In genomic region chr17:56337190-56337589, GRCm38 (mm10) we compare ENCODE assay signal across 8 mouse cellular contexts. TPM values are rescaled to one million over a fixed set of nuclear protein-coding genes. Genes with fewer than 3 reads are reported as not detected.
A peak's percentile ranks its signal among the peaks of the same experiment; 100 is the strongest.
DNase-seq lines count a peak whose midpoint lies in the region; TF ChIP-seq lines count a peak whose summit lies in the region.
"Had no signal": no experiment of that assay in that cellular context is flagged by ENCODE, and none has a peak within 500 bp of the region (broad histone marks: within the 10 kb centered on the region; RNA-seq: fewer than 3 reads in every experiment).

No protein-coding gene starts in this region.

- no peak overlapping the region for H3K4me3 ChIP-seq in liver, adult 2 months (ENCODE audit: insufficient read depth, low read depth, low read length)
- no peak overlapping the region for H3K4me3 ChIP-seq in olfactory bulb, adult 2 months (ENCODE audit: insufficient read depth, low read depth, low read length)
- H3K4me3 ChIP-seq: neural tube, embryonic 12.5 days had no signal

- TF ChIP-seq POLR2A in liver, adult 2 months (IDR thresholded peaks at IDR 0.05; ENCODE audit: extremely low read depth, insufficient read depth, low read length): no peak
- no peak for TF ChIP-seq POLR2A in olfactory bulb, adult 2 months (IDR thresholded peaks at IDR 0.05; ENCODE audit: insufficient read depth, low read depth, low read length)

- no peak overlapping the region for H3K27ac ChIP-seq in liver, adult 2 months (replicated peaks; ENCODE audit: insufficient read depth, low read depth, low read length)
- no peak overlapping the region for H3K27ac ChIP-seq in olfactory bulb, adult 2 months (ENCODE audit: insufficient read depth, low read depth, low read length)
- H3K27ac ChIP-seq: neural tube, embryonic 12.5 days had no signal

- TF ChIP-seq CTCF in liver, adult 2 months (IDR thresholded peaks at IDR 0.05; ENCODE audit: low read depth, low read length): peak; percentile 69
- peak; percentile 61 for TF ChIP-seq CTCF in olfactory bulb, adult 2 months (IDR thresholded peaks at IDR 0.05; ENCODE audit: insufficient read depth, low read depth, low read length)

- peaks cover 70% of the 10 kb centered on the region for H3K79me2 ChIP-seq in liver, adult 2 months (ENCODE audit: control insufficient read depth, insufficient read depth, low read length)

- no peaks in the 10 kb centered on the region for H3K27me3 ChIP-seq in liver, adult 2 months (ENCODE audit: control insufficient read depth, insufficient read depth, low read length)
- H3K27me3 ChIP-seq: neural tube, embryonic 12.5 days had no signal

- WGBS in liver, adult 2 months: 4% methylated on average over 4 of the region's 4 CpGs
- 16% methylated on average over 4 of the region's 4 CpGs for WGBS in olfactory bulb, adult 2 months

- DNase-seq in right cerebral cortex, postnatal 14 days: peak; percentile 32
- DNase-seq in right cerebral cortex, postnatal 4 days: no peak
- peak; percentile 44 to 46 for DNase-seq in adrenal gland, adult 18-20 months (ENCODE audit: low spot score in 2 of 2)
- DNase-seq in embryo, embryonic 9.5 days (ENCODE audit: extremely low spot score): peak; percentile 32
- DNase-seq in heart, postnatal 4 days: peak; percentile 82
- DNase-seq in liver, adult 2 months (ENCODE audit: extremely low read depth, low read depth, low spot score): peak; percentile 51

- no peak overlapping the region for H3K9ac ChIP-seq in liver, adult 2 months (ENCODE audit: low read depth, low read length)
- H3K9ac ChIP-seq: neural tube, embryonic 12.5 days had no signal

- peaks cover 6% of the 10 kb centered on the region for H3K4me1 ChIP-seq in liver, adult 2 months (ENCODE audit: control insufficient read depth, insufficient read depth, low read length)
- peaks cover 51% of the 10 kb centered on the region for H3K4me1 ChIP-seq in olfactory bulb, adult 2 months (ENCODE audit: control insufficient read depth, insufficient read depth, low read length)

- no peaks in the 10 kb centered on the region for H3K36me3 ChIP-seq in liver, adult 2 months (ENCODE audit: control insufficient read depth, insufficient read depth, low read length)
- H3K36me3 ChIP-seq: neural tube, embryonic 12.5 days had no signal

RNA-seq across cellular contexts. Expression of gene Kdm4b, which starts 11.3 kb away (rescaled TPM):
- 10 to 100 TPM; 31.9 to 39.9 TPM for total RNA-seq in adrenal gland, adult 18-20 months (2021)
- 10 to 100 TPM; 38.9 to 40.5 TPM for total RNA-seq in heart, postnatal 4 days (2021)
- total RNA-seq in liver, adult 2 months (2014; rRNA removed): 9.5 and 10.4 TPM in 2 replicates
- 13.0 and 15.6 TPM in 2 replicates for polyA plus RNA-seq in liver, adult 2 months (2012; rRNA removed)
- polyA plus RNA-seq in olfactory bulb, adult 2 months (2012; ENCODE audit: insufficient read depth, insufficient read length, low replicate concordance, missing spikeins): not detected in 2 replicates

RNA-seq across cellular contexts. Expression of gene Uhrf1, which starts 34.1 kb away (rescaled TPM):
- 1 to 10 TPM; 1.8 to 3.1 TPM for total RNA-seq in adrenal gland, adult 18-20 months (2021)
- total RNA-seq in heart, postnatal 4 days (2021): 10 to 100 TPM; 71.8 to 76.7 TPM
- 0.92 and 2.7 TPM in 2 replicates for total RNA-seq in liver, adult 2 months (2014; rRNA removed)
- polyA plus RNA-seq in liver, adult 2 months (2012; rRNA removed): 0.20 and 0.22 TPM in 2 replicates
- not detected in 2 replicates for polyA plus RNA-seq in olfactory bulb, adult 2 months (2012; ENCODE audit: insufficient read depth, insufficient read length, low replicate concordance, missing spikeins)

RNA-seq across cellular contexts. Expression of gene Arrdc5, which starts 37.1 kb away (rescaled TPM):
- total RNA-seq in adrenal gland, adult 18-20 months (2021): not detected
- total RNA-seq in heart, postnatal 4 days (2021): not detected
- not detected in 2 replicates for total RNA-seq in liver, adult 2 months (2014; rRNA removed)
- polyA plus RNA-seq in liver, adult 2 months (2012; rRNA removed): not detected in 2 replicates
- not detected in 2 replicates for polyA plus RNA-seq in olfactory bulb, adult 2 months (2012; ENCODE audit: insufficient read depth, insufficient read length, low replicate concordance, missing spikeins)
- polyA plus RNA-seq: neural tube, embryonic 12.5 days had no signal

RNA-seq across cellular contexts. Expression of gene Plin3, which starts 44.5 kb away (rescaled TPM):
- total RNA-seq in adrenal gland, adult 18-20 months (2021): 10 to 100 TPM; 66.0 to 84.7 TPM
- 10 to 100 TPM; 56.3 to 65.7 TPM for total RNA-seq in heart, postnatal 4 days (2021)
- total RNA-seq in liver, adult 2 months (2014; rRNA removed): 23.0 and 28.1 TPM in 2 replicates
- 20.6 and 21.5 TPM in 2 replicates for polyA plus RNA-seq in liver, adult 2 months (2012; rRNA removed)
- not detected in 2 replicates for polyA plus RNA-seq in olfactory bulb, adult 2 months (2012; ENCODE audit: insufficient read depth, insufficient read length, low replicate concordance, missing spikeins)

Comparison
In these comparisons a context has a peak if more than half of its experiments do, and no peak if none do; other contexts are left out.
1. RNA of gene Uhrf1, which starts 34.1 kb away (total RNA-seq): 71.8 to 76.7 TPM in heart, postnatal 4 days; 1.8 to 3.1 TPM in adrenal gland, adult 18-20 months and 0.92 to 2.7 TPM in liver, adult 2 months; every median in the first group is over 10 times any median in the second.